Mouse (Mus musculus) left cerebral cortex, adult 11 months (tissue): ENCODE data around the gene Zfp92.

Experiments used
- DNase-seq: peaks from one replicate; pipeline ENCODE4 v3.0.0; 2022; ENCODE audit warnings: low spot score

Zfp92 gene

GRCm38 (mm10) chrX:73474340-73475165, 63.7 kb downstream of the Zfp92 start:
- DNase-seq: no peak

GRCm38 (mm10) chrX:73475658-73476256, 64.9 kb downstream of the Zfp92 start:
- DNase-seq: no peak

- no peak for DNase-seq
Measured at GRCm38 (mm10) chrX:73476621-73477020, 65.7 kb downstream of the Zfp92 start.

GRCm38 (mm10) chrX:73477500-73477899, 66.6 kb downstream of the Zfp92 start:
- DNase-seq: no peak
